Mouse (Mus musculus) liver, embryonic 12.5 days (tissue): ENCODE measurements around the gene Grasp. TPM values are rescaled to one million over a fixed set of nuclear protein-coding genes. Genes with fewer than 3 reads are reported as not detected.

ENCODE experiments used
- ATAC-seq: fragments of 200-750 bp; cut with Nextera tagmentation; 2 replicates; pipeline ENCODE4 v1.8.0; 2017; ENCODE audit warnings: moderate number of reproducible peaks, mild to moderate bottlenecking, moderate library complexity
- H3K27ac ChIP-seq: fragments of 300-500 bp; sonication (generic); 2 replicates; pipeline ENCODE4 v1.5.1; 2016; ENCODE audit warnings: mild to moderate bottlenecking
- H3K27me3 ChIP-seq: fragments of 300-500 bp; sonication (generic); replicated peaks from 2 replicates; pipeline ENCODE4 v1.6.1; 2016; ENCODE audit warnings: mild to moderate bottlenecking, moderate library complexity
- H3K36me3 ChIP-seq: fragments of 300-500 bp; sonication (generic); 2 replicates; pipeline ENCODE4 v1.6.1; 2016; ENCODE audit warnings: mild to moderate bottlenecking, moderate library complexity
- H3K4me1 ChIP-seq: fragments of 300-500 bp; sonication (generic); 2 replicates; pipeline ENCODE4 v1.6.1; 2016
- H3K4me2 ChIP-seq: fragments of 300-500 bp; sonication (generic); 2 replicates; pipeline ENCODE4 v1.6.1; 2016; ENCODE audit warnings: mild to moderate bottlenecking, moderate library complexity
- H3K4me3 ChIP-seq: fragments of 300-500 bp; sonication (generic); 2 replicates; pipeline ENCODE4 v1.5.1; 2016; ENCODE audit warnings: mild to moderate bottlenecking, moderate library complexity
- H3K9ac ChIP-seq: fragments of 300-500 bp; sonication (generic); 2 replicates; pipeline ENCODE4 v1.6.1; 2016; ENCODE audit warnings: mild to moderate bottlenecking, moderate library complexity
- H3K9me3 ChIP-seq: fragments of 300-500 bp; sonication (generic); replicated peaks from 2 replicates; pipeline ENCODE4 v1.6.1; 2016; ENCODE audit warnings: mild to moderate bottlenecking, moderate library complexity
- WGBS: fragments of 180-500 bp; shearing (Covaris S2); methylation state at CpG from one replicate; pipeline ENCODE4 v1.1.7; 2016; ENCODE audit not compliant: insufficient replicate concordance; 5-methylcytosine and 5-hydroxymethylcytosine counted together
- polyA plus RNA-seq: library from polyadenylated mRNA; unstranded; fragments of >200 nt; fragmentation: Nextera tagmentation; extraction: Ambion mirVana; gene quantifications from 2 replicates; pipeline ENCODE4 v1.2.1, GENCODE M21; 2016

Gene Grasp
- polyA plus RNA-seq, 1 experiment from 2014 or later: 0.81 TPM

DNA sequence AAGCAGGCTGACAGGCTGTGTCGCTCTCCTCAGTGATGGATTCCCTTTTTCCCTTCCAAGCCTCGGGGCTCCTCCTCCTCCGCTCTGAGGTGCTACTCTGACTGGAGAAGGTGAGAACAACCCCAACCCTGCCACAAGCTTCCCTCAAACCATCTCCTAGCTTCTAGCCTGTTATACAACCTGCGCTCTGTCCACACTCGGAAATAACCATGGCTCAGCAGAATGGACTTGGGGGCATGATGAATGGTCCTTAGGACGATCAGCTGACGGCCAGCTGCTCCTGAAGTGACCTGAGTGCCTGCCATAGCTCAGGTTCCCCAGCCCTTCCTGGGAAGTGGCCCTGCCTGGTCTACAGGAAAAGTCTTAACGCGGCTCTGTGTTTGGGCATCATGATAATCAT, 17.9 kb downstream of the Grasp start:
- Histone ChIP-seq H3K27ac (no peak overlapping the region), H3K27me3 (peaks cover 30% of the 10 kb centered on the region), H3K9me3 (no peaks in the 10 kb centered on the region), H3K4me1 (peaks cover 26% of the 10 kb centered on the region), H3K4me2 (no peak overlapping the region), H3K36me3 (no peaks in the 10 kb centered on the region), H3K4me3 (no peak overlapping the region), H3K9ac (no peak overlapping the region)
- 48% methylated on average over 9 of the region's 9 CpGs for WGBS
- no peak for ATAC-seq

DNA sequence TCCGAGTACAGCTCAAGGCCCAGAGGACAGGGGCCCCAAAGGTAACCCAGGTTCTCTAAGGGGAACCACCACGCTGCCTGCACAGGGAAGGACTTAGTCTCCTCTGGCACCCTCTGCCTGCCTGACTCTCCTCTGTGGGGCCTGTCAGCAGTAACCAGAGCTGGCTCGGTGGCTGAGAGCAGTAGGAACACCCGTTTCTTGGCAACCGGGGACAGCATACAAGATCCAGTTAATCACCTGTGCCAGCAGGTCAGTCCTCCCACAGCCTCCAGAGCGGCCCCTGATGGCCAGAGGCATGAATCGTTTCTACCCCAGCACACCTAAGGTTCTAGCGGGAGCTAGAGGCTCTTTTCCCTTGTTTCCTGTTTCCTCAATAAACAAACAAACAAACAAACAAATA, 18.7 kb downstream of the Grasp start:
- no peak overlapping the region for H3K9ac ChIP-seq
- H3K27me3 ChIP-seq: peaks cover 24% of the 10 kb centered on the region
- H3K27ac ChIP-seq: no peak overlapping the region
- no peaks in the 10 kb centered on the region for H3K36me3 ChIP-seq
- no peak overlapping the region for H3K4me2 ChIP-seq
- ATAC-seq: no peak
- no peaks in the 10 kb centered on the region for H3K9me3 ChIP-seq
- 36% methylated on average over 8 of the region's 8 CpGs for WGBS
- no peak overlapping the region for H3K4me3 ChIP-seq
- H3K4me1 ChIP-seq: peaks cover 32% of the 10 kb centered on the region

DNA sequence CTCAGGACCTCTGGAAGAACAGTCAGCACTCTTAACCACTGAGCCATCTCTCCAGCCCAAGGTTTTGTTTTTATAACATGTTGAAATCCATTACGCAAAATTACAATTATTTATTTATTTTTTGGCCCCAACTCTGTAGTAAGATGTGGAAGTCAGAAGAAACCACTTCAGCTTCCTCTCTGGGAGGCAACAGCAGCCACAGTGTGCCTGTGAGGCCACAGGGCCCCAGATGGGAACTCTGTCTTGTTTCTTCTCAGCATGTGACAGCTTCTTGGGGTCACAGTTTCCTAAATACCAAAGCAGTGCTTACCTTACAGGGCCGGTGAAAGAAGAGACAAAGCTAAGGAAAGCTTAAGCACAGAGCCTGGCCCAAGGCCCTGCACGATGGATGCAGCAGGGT, 20.0 kb downstream of the Grasp start:
- Histone ChIP-seq H3K9ac (no peak overlapping the region), H3K4me2 (no peak overlapping the region), H3K9me3 (no peaks in the 10 kb centered on the region), H3K27ac (no peak overlapping the region), H3K27me3 (peaks cover 16% of the 10 kb centered on the region), H3K36me3 (no peaks in the 10 kb centered on the region), H3K4me1 (peaks cover 37% of the 10 kb centered on the region), H3K4me3 (no peak overlapping the region)
- whole genome bisulfite sequencing: 26% methylated on average over 3 of the region's 3 CpGs
- no peak for ATAC-seq

DNA sequence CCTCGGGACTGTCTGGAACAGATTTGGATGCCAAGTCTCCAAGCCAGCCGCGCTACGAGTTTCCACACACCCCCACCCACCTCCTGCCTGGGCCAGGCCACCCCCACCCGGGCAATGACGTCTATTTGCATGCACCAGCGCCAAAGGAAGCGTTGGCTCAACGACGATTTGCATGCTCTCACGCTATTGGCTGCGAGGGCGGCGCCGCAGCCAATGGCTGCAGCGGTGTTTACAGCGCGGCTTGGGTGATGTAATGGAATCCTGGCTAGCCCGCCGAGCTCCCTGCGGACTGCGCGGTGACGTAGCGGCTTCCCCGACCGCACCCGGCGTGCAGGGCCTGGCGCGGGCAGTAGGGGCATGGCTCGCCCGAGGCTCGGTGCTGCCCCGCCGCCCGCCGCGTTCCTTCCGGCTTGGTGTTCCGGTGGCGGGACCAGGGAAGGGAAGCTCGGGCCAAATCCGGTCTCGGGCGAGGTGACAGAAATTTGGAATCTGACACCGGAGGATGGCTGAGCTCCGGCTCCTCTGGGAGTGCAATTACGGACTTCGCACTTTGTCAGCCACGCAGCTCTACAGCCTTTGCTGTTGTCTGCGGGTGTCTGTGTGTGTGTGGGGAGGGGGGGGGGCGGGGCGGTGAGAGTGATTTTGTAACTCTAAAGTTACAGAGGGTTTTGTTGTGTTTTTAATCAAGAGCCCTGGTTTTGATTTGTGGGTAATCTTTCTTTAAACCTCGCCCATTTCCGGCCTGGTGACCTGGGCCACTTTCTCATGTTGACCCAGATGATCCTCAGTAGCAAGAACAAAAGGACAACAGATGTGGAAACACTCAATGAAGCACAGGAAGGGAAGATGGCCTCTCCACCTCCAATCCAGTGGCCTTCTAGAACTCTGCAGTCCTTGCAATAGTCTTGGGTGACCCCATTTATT, 22.5 kb downstream of the Grasp start:
- peak overlapping the region; percentile 31; the same call in 1 of the 2 replicates for H3K27ac ChIP-seq
- H3K4me2 ChIP-seq: peak overlapping the region; percentile 66
- H3K9ac ChIP-seq: peak overlapping the region; percentile 54
- ATAC-seq: peak; percentile 99
- peak overlapping the region; percentile 39 for H3K4me3 ChIP-seq
- WGBS: 3% methylated on average over 56 of the region's 56 CpGs
- H3K27me3 ChIP-seq: peaks cover 15% of the 10 kb centered on the region
- no peaks in the 10 kb centered on the region for H3K36me3 ChIP-seq
- peaks cover 29% of the 10 kb centered on the region for H3K4me1 ChIP-seq
- no peaks in the 10 kb centered on the region for H3K9me3 ChIP-seq

DNA sequence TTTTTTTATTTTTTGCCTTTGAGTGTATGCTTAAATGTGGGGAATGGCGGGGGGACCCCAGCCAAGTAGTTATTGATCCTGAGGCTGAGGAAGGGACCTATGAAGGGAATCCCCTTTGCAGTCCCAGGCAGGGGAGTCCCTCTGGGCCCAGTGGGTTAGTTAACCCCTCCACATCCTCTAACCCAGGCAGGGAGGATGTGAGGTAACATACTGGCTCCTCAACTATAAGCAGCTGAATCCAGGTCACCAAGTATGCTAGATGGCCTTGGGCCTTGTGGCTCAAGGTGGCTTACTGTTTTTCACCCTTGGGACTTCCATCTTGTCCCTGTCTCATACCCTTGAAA, 23.1 kb downstream of the Grasp start:
- 0 out of 2 replicates have a peak overlapping the region, but pooled peaks have one; percentile 66 for H3K4me2 ChIP-seq
- ATAC-seq: no peak

DNA sequence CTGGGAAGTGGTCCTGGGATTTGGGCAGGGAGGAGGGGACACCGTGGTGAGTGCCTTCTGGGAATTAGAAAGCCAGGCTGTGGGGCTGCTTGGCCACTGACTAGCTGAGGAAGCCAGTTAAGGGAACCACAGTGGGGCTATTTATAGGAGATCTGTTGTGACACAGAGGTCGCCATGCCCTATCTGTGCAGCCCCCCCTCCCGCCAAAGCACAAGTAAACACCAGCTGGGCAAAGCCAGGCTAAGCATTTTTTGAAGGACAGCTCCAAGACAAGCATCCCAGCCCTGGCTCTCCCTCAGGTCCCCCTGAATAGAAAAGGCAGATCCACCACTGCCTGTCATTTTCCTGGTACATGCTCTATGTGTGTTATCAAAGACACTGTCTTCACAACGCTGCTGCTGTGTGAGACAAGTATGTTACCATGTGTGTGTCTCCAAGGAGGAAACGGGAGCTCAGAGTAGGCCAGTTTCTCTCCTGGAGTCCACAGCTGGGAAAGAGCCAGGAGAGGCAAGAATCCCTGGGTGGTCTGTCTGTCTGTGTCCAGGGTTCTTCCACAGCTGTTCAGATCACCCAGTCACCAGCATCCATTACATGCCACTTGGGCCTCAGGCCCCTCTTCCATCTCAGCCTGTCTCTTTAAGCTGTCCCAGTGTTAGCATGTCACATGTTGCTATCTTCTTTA, 24.2 kb downstream of the Grasp start:
- peaks cover 23% of the 10 kb centered on the region for H3K4me1 ChIP-seq
- H3K4me3 ChIP-seq: no peak overlapping the region
- ATAC-seq: no peak
- WGBS: 28% methylated on average over 5 of the region's 5 CpGs
- H3K27ac ChIP-seq: 0 out of 2 replicates have a peak overlapping the region, but pooled peaks have one; percentile 8
- H3K36me3 ChIP-seq: no peaks in the 10 kb centered on the region
- peaks cover 26% of the 10 kb centered on the region for H3K27me3 ChIP-seq
- no peak overlapping the region for H3K4me2 ChIP-seq
- no peaks in the 10 kb centered on the region for H3K9me3 ChIP-seq
- no peak overlapping the region for H3K9ac ChIP-seq

More for the DNA sequence above, 23.1 kb downstream of the Grasp start:
- H3K27ac ChIP-seq: peak overlapping the region; percentile 31; the same call in 1 of the 2 replicates
- no peaks in the 10 kb centered on the region for H3K9me3 ChIP-seq
- H3K9ac ChIP-seq: peak overlapping the region; percentile 54; the same call in 1 of the 2 replicates
- no peaks in the 10 kb centered on the region for H3K36me3 ChIP-seq
- 69% methylated on average over 1 of the region's 1 CpGs for WGBS
- peaks cover 23% of the 10 kb centered on the region for H3K4me1 ChIP-seq
- H3K4me3 ChIP-seq: no peak overlapping the region
- peaks cover 15% of the 10 kb centered on the region for H3K27me3 ChIP-seq

DNA sequence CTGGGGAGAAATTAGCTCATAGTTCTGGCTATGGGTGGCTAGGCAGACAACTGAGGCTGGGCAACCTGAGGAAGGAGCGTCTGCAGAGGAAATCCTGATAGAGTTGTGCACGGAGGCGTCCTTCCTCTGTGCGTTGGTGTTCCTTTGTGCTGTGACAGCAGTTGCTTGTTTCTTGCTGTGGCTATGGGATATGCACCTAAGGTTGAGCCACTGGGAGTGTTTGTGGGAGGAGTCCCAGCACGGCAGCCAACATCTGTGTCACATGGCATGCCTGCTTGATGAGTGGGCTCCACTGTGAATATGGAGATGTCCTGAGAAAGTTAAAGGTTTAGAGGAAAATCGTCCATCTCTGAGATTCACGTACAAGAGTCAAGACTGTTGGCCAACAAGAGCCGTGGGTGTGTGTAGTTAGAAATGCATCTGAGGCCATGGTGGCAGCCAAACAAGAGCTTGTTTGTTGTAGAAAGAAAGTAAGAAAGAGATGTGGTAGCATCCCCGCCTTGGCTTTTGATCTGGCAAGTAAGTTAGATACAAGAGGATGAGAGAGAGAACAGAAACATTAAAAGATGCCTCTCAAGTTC, 26.3 kb downstream of the Grasp start:
- no peak for ATAC-seq
- H3K27ac ChIP-seq: no peak overlapping the region
- H3K9me3 ChIP-seq: no peaks in the 10 kb centered on the region
- H3K36me3 ChIP-seq: no peaks in the 10 kb centered on the region
- H3K27me3 ChIP-seq: peaks cover 47% of the 10 kb centered on the region
- H3K4me2 ChIP-seq: no peak overlapping the region
- H3K4me3 ChIP-seq: no peak overlapping the region
- peaks cover 34% of the 10 kb centered on the region for H3K4me1 ChIP-seq
- 54% methylated on average over 9 of the region's 9 CpGs for WGBS
- H3K9ac ChIP-seq: no peak overlapping the region

DNA sequence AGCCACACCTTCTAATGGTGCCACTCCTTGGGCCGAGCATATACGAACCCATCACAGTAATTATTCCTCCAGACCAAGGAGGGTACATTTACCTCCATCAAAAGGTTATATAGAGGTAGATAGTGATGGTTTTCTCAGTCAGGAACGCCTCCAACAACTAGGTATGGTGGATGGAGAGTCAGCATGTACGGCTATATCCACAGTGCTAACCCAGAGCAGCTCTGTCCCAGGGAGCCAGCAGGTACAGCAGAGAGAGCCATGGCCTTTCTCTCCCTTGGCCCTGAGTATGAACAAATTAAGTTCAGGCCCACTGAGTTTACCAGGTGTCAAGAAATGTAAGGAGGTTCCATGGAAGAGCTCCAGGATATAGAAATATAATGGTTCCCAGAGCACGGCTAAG, 27.9 kb downstream of the Grasp start:
- no peak for ATAC-seq
- Histone ChIP-seq H3K27me3 (peaks cover 59% of the 10 kb centered on the region), H3K36me3 (no peaks in the 10 kb centered on the region), H3K27ac (no peak overlapping the region), H3K9me3 (no peaks in the 10 kb centered on the region), H3K4me3 (no peak overlapping the region), H3K4me2 (no peak overlapping the region), H3K9ac (no peak overlapping the region), H3K4me1 (peaks cover 21% of the 10 kb centered on the region)
- WGBS: 75% methylated on average over 5 of the region's 5 CpGs

DNA sequence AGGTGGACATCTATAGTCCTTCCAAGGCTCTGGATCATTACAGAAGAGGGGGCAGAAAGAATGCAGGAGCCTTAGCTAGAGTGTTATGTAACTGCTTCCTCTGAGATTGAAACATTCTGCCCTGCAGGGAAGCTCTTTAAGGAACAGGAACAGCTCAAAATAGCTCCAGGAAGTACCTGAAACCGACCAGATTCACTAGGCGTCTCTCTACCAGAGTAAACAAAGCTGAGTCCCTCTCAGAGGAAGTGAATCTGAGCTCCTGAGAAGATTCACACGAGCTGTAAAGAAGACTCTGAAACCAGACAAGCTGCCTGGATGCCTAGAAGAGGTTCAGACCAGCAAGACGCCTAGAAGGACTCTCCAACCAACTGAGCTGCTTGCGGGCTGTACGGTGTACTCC, 28.6 kb downstream of the Grasp start:
- H3K4me1 ChIP-seq: peaks cover 16% of the 10 kb centered on the region
- ATAC-seq: no peak

DNA sequence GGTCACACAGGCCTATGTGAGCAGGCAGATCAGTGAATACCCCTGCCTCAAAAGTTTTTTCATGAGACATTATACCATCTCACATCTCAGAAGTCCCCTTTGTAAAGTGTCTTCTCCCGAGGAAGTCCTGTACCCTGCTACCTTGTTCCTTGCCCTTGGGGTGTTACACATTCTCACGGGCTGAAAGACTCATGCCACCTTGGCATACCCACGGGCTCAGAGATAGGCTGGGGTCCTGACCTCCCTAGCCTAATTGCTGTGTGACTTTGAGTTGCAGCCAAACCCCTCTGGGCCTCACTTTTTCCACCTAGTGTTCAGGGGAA, 29.5 kb downstream of the Grasp start:
- Histone ChIP-seq H3K9me3 (no peaks in the 10 kb centered on the region), H3K27ac (no peak overlapping the region), H3K27me3 (peaks cover 58% of the 10 kb centered on the region), H3K9ac (peak overlapping the region; percentile 63; the same call in 1 of the 2 replicates), H3K36me3 (no peaks in the 10 kb centered on the region), H3K4me2 (peak overlapping the region; percentile 78), H3K4me3 (peak overlapping the region; percentile 58), H3K4me1 (peaks cover 11% of the 10 kb centered on the region; the same call in 1 of the 2 replicates)
- no peak for ATAC-seq
- 30% methylated on average over 3 of the region's 3 CpGs for WGBS

More for the DNA sequence above, 28.6 kb downstream of the Grasp start:
- Histone ChIP-seq H3K9ac (no peak overlapping the region), H3K4me3 (no peak overlapping the region), H3K4me2 (no peak overlapping the region), H3K9me3 (no peaks in the 10 kb centered on the region), H3K36me3 (no peaks in the 10 kb centered on the region), H3K27ac (no peak overlapping the region), H3K27me3 (peaks cover 59% of the 10 kb centered on the region)
- WGBS: 48% methylated on average over 6 of the region's 6 CpGs

DNA sequence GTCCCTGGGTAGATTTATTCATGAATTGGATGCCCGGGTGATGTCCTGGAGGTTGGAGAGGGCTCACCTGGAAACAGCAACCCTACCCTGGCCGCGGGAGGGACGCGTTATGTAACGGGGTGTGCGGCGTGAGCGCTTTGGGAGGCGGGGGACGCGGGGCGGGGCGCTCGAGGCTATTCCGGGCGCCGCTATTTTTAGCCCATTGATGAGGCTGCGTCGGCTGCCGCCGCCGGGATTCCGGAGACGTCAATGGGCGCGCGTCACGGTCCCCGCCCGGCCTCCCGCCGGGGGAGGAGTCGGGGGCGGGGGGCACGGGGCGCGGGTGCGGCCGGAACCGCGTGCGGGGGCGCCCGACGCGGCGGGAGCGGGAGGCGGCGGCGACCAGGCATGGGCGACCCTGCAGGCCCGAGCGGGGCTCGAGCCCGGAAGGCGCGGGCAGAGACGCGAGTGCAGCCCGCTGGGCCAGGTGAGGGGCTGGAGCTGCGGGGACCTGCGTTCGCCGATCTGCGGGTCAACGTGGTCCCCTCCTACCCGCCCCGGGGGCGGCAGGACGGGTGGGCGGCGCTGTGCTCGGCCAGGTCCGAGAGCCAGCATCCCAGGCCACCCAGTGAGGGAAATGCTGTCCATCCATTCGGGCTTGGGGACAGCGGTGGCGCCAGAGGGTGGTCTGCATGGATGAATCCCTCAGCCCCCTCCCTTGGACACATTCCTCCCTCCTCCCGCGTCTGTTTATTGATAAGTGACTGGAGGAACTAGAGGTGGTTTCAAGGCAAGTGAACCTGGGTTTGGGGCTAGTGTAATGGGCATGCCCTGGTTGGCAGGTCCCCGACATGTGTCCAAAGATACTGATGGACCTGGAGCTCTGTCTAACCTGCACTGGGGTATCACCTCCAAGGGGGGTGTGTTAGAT, 30.2 kb downstream of the Grasp start, which contains the start of gene Nr4a1:
TSS of gene Nr4a1 (plus strand) at position 384 of the 910 bp plus-strand sequence.
- peaks cover 62% of the 10 kb centered on the region for H3K27me3 ChIP-seq
- 4% methylated on average over 78 of the region's 82 CpGs for WGBS
- H3K36me3 ChIP-seq: no peaks in the 10 kb centered on the region
- H3K27ac ChIP-seq: no peak within 1 kb of the TSS
- peak within 1 kb of the TSS; percentile 63 for H3K9ac ChIP-seq
- peak within 1 kb of the TSS; percentile 58 for H3K4me3 ChIP-seq
- ATAC-seq: peak; percentile 42; the same call in 1 of the 2 replicates
- peaks cover 11% of the 10 kb centered on the region; the same call in 1 of the 2 replicates for H3K4me1 ChIP-seq
- peak within 1 kb of the TSS; percentile 78 for H3K4me2 ChIP-seq
- no peaks in the 10 kb centered on the region for H3K9me3 ChIP-seq
